Mouse (Mus musculus): ENCODE measurements around the gene Olfr1024.

DNA sequence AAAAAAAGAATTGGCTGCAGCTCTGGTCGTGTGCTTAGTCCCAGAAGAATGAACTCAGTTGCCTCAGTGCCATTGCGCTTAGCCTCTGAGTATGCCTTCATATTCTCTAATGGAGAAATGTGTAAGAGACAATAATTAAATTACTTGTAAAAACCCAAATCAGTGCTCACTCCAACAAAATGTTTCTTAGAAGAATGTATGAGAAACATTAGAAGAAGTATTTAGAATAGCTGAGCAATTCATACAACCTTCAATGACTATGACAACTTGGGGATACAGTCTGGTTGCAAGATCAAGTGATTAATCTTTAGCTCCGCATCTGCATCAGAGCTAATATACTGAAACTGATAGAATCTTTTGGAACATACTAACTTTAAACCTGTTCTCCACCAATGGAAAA lies at the start of gene Olfr1024:
- TF ChIP-seq CTCF (IDR thresholded peaks at IDR 0.05; ENCODE audit: extremely low read depth, insufficient read length, insufficient replicate concordance, low read depth, low read length), result no peak
- TF ChIP-seq POLR2A (IDR thresholded peaks at IDR 0.05; ENCODE audit: low read depth, low read length), result no peak
